Mouse (Mus musculus): Measurements from ENCODE around the gene Slc38a7. TPM values are rescaled to one million over a fixed set of nuclear protein-coding genes. Genes with fewer than 3 reads are reported as not detected.

Gene Slc38a7
- 0.12 and 0.21 TPM in 2 replicates for polyA plus RNA-seq (2012)

GRCm38 (mm10) chr8:95853102-95853843 is at the start of gene Slc38a7:
Gene Slc38a7 (minus strand): TSS chr8:95853539.
- Histone ChIP-seq H3K36me3 (ENCODE audit: control insufficient read depth) (peaks cover 2% of the 10 kb centered on the region), H3K27me3 (ENCODE audit: control insufficient read depth) (no peaks in the 10 kb centered on the region), H3K4me3 (replicated peaks) (peak within 1 kb of the TSS; percentile 66), H3K4me1 (ENCODE audit: control insufficient read depth) (peaks cover 20% of the 10 kb centered on the region), H3K9me3 (ENCODE audit: control insufficient read depth, low read length) (no peaks in the 10 kb centered on the region)
- TF ChIP-seq GATA1 (IDR thresholded peaks at IDR 0.05; ENCODE audit: low read length) (no peak), TAL1 (IDR thresholded peaks at IDR 0.05; ENCODE audit: low read length) (no peak)

GRCm38 (mm10) chr8:95901864-95902263 is 48.5 kb upstream of the Slc38a7 start:
- H3K27me3 ChIP-seq (ENCODE audit: control insufficient read depth), result no peaks in the 10 kb centered on the region
- no peaks in the 10 kb centered on the region for H3K36me3 ChIP-seq (ENCODE audit: control insufficient read depth)
- no peaks in the 10 kb centered on the region for H3K9me3 ChIP-seq (ENCODE audit: control insufficient read depth, low read length)
- H3K4me1 ChIP-seq (ENCODE audit: control insufficient read depth), result no peaks in the 10 kb centered on the region
- no peak overlapping the region for H3K4me3 ChIP-seq (replicated peaks)
- no peak for TF ChIP-seq GATA1 (IDR thresholded peaks at IDR 0.05; ENCODE audit: low read length)
- no peak for TF ChIP-seq TAL1 (IDR thresholded peaks at IDR 0.05; ENCODE audit: low read length)

DNA sequence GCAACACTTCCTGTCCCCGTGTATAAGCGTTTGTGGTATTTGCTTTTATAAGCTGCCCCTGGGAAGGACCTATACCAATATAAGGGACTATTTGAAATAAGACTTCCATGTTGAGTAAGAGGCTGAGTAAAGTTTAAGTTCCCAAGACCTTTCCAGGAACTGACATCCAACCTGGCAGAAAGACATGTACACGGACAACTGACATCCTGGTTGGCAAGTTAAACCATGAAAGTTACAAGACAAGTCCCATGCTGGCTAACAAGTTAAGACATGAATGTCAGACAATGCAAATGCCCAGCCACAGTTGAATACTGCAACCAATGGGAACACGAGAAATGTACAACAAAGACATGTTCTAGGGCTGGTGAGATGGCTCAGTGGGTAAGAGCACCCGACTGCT is 40.4 kb upstream of the Slc38a7 start:
- TF ChIP-seq GATA1 (IDR thresholded peaks at IDR 0.05; ENCODE audit: low read length), result no peak
- no peak for TF ChIP-seq TAL1 (IDR thresholded peaks at IDR 0.05; ENCODE audit: low read length)
- Histone ChIP-seq H3K9me3 (ENCODE audit: control insufficient read depth, low read length) (no peaks in the 10 kb centered on the region), H3K36me3 (ENCODE audit: control insufficient read depth) (no peaks in the 10 kb centered on the region), H3K4me3 (replicated peaks) (no peak overlapping the region), H3K4me1 (ENCODE audit: control insufficient read depth) (no peaks in the 10 kb centered on the region), H3K27me3 (ENCODE audit: control insufficient read depth) (no peaks in the 10 kb centered on the region)

DNA sequence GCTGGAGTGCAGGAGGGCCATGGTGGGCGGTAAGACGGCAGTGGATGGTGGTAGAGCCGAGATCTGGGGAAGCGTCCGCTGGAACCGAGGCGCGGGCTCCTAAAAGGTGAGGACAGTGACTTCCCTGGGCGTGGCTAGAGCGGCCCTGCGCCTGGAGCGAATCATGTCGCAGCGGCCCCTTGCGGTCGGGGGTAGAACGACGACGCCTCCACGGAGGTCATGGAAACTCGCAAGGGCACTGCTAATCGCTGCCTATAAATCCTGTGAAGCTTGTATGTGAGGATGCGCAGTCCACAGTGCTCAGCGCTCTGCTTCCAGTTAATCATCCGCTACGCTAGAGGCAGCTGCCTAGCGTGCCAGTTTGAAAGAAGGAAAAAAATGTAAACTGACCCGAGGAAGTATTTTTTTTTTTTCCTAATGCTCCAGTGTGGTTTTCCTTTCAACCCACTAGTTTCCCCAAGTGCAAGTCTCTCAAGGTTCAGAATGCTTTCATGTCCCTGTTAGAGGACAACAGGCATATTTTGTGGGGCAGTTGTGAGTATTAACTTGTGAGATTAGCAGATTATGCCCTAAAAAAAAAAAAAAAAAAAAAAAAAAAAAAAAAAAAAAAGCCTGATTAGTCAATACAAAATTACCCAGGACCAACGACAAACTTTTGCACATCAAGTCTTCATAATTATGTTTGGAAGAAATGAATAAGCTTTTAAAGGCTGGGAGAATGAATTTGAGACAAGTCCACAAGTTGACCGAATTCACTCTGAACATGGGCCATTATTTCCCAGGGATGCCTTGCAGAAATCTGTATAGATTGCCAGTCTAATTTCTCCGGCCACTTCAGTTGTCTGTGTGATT is 35.2 kb upstream of the Slc38a7 start, which contains the start of gene Got2:
Got2 (minus strand) TSS at position 263 of the 852 bp plus-strand sequence.
- TF ChIP-seq TAL1 (IDR thresholded peaks at IDR 0.05; ENCODE audit: low read length) (no peak), GATA1 (IDR thresholded peaks at IDR 0.05; ENCODE audit: low read length) (no peak)
- H3K9me3 ChIP-seq (ENCODE audit: control insufficient read depth, low read length), result no peaks in the 10 kb centered on the region
- H3K4me3 ChIP-seq (replicated peaks), result peak within 1 kb of the TSS; percentile 97
- H3K4me1 ChIP-seq (ENCODE audit: control insufficient read depth), result peaks cover 33% of the 10 kb centered on the region
- peaks cover under 1% of the 10 kb centered on the region for H3K36me3 ChIP-seq (ENCODE audit: control insufficient read depth)
- no peaks in the 10 kb centered on the region for H3K27me3 ChIP-seq (ENCODE audit: control insufficient read depth)

GRCm38 (mm10) chr8:95887578-95888284 is 34.4 kb upstream of the Slc38a7 start:
- H3K4me3 ChIP-seq (replicated peaks), result peak overlapping the region; percentile 97
- H3K36me3 ChIP-seq (ENCODE audit: control insufficient read depth), result peaks cover 3% of the 10 kb centered on the region
- H3K4me1 ChIP-seq (ENCODE audit: control insufficient read depth), result peaks cover 33% of the 10 kb centered on the region
- no peaks in the 10 kb centered on the region for H3K9me3 ChIP-seq (ENCODE audit: control insufficient read depth, low read length)
- H3K27me3 ChIP-seq (ENCODE audit: control insufficient read depth), result no peaks in the 10 kb centered on the region
- no peak for TF ChIP-seq GATA1 (IDR thresholded peaks at IDR 0.05; ENCODE audit: low read length)
- no peak for TF ChIP-seq TAL1 (IDR thresholded peaks at IDR 0.05; ENCODE audit: low read length)

GRCm38 (mm10) chr8:95886647-95887577 is 33.6 kb upstream of the Slc38a7 start:
- Histone ChIP-seq H3K27me3 (ENCODE audit: control insufficient read depth) (no peaks in the 10 kb centered on the region), H3K4me3 (replicated peaks) (peak overlapping the region; percentile 97), H3K36me3 (ENCODE audit: control insufficient read depth) (peaks cover 6% of the 10 kb centered on the region), H3K4me1 (ENCODE audit: control insufficient read depth) (peaks cover 33% of the 10 kb centered on the region), H3K9me3 (ENCODE audit: control insufficient read depth, low read length) (no peaks in the 10 kb centered on the region)
- TF ChIP-seq TAL1 (IDR thresholded peaks at IDR 0.05; ENCODE audit: low read length), result no peak
- no peak for TF ChIP-seq GATA1 (IDR thresholded peaks at IDR 0.05; ENCODE audit: low read length)

DNA sequence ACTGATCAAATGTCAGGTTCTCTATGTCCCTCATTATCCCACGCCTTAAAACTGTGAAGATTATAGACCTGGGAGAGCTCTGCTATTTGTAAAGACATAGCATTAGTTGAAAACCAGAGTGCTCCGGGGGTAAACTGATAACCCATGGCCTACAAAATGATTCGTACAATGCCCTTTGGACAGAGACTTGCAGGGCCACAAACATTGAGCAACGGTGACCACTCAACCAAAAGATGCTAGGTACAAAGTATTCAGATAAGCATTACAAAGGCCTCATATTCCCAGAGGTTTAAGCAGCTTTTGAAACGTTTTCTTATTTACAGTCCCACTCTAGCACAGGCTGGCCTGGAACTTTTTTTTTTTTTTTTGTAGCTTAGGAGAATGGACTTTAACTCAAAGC is 32.6 kb upstream of the Slc38a7 start:
- Histone ChIP-seq H3K27me3 (ENCODE audit: control insufficient read depth) (no peaks in the 10 kb centered on the region), H3K9me3 (ENCODE audit: control insufficient read depth, low read length) (no peaks in the 10 kb centered on the region), H3K36me3 (ENCODE audit: control insufficient read depth) (peaks cover 8% of the 10 kb centered on the region), H3K4me1 (ENCODE audit: control insufficient read depth) (peaks cover 33% of the 10 kb centered on the region), H3K4me3 (replicated peaks) (no peak overlapping the region)
- no peak for TF ChIP-seq GATA1 (IDR thresholded peaks at IDR 0.05; ENCODE audit: low read length)
- no peak for TF ChIP-seq TAL1 (IDR thresholded peaks at IDR 0.05; ENCODE audit: low read length)

GRCm38 (mm10) chr8:95885271-95885841 is 32.0 kb upstream of the Slc38a7 start:
- H3K4me3 ChIP-seq (replicated peaks), result no peak overlapping the region
- H3K27me3 ChIP-seq (ENCODE audit: control insufficient read depth), result no peaks in the 10 kb centered on the region
- TF ChIP-seq TAL1 (IDR thresholded peaks at IDR 0.05; ENCODE audit: low read length), result no peak
- TF ChIP-seq GATA1 (IDR thresholded peaks at IDR 0.05; ENCODE audit: low read length), result no peak
- peaks cover 33% of the 10 kb centered on the region for H3K4me1 ChIP-seq (ENCODE audit: control insufficient read depth)
- no peaks in the 10 kb centered on the region for H3K9me3 ChIP-seq (ENCODE audit: control insufficient read depth, low read length)
- H3K36me3 ChIP-seq (ENCODE audit: control insufficient read depth), result peaks cover 8% of the 10 kb centered on the region

Data from erythroblast, embryonic 14.5 days (primary cell).